Mouse (Mus musculus) kidney, adult 2 months (tissue): ENCODE measurements around the gene Ttc30b. TPM values are rescaled to one million over a fixed set of nuclear protein-coding genes. Genes with fewer than 3 reads are reported as not detected.

Source experiments
- DNase-seq: peaks from one replicate; pipeline ENCODE4 v3.0.0; 2021
- H3K27ac ChIP-seq: fragments of 200-500 bp; 2 replicates; pipeline ENCODE4 v1.5.1; 2012; ENCODE audit warnings: low read depth, low read length, control low read depth, inconsistent platforms; ENCODE audit not compliant: insufficient read depth
- H3K27me3 ChIP-seq: fragments of 200-500 bp; replicated peaks from 2 replicates; pipeline ENCODE4 v1.6.1; 2012; ENCODE audit warnings: mild to moderate bottlenecking, moderate library complexity, low read length, inconsistent platforms; ENCODE audit not compliant: control insufficient read depth, insufficient read depth
- H3K36me3 ChIP-seq: fragments of 200-500 bp; 2 replicates; pipeline ENCODE4 v1.6.1; 2012; ENCODE audit warnings: mild to moderate bottlenecking, moderate library complexity, low read length, inconsistent platforms; ENCODE audit not compliant: control insufficient read depth, insufficient read depth
- H3K4me1 ChIP-seq: fragments of 200-500 bp; 2 replicates; pipeline ENCODE4 v1.6.1; 2011; ENCODE audit warnings: low read length; ENCODE audit not compliant: control insufficient read depth, insufficient read depth
- H3K4me3 ChIP-seq: fragments of 200-500 bp; 2 replicates; pipeline ENCODE4 v1.5.1; 2011; ENCODE audit warnings: mild to moderate bottlenecking, low read depth, low read length, control low read depth; ENCODE audit not compliant: insufficient read depth
- CTCF ChIP-seq: fragments of 200-500 bp; conservative IDR thresholded peaks from 2 replicates; pipeline ENCODE4 v1.5.1; 2011; ENCODE audit warnings: low read depth, mild to moderate bottlenecking, control low read depth, low read length, moderate library complexity, mixed read lengths; ENCODE audit not compliant: insufficient read depth, insufficient read length
- POLR2A ChIP-seq: fragments of 200-500 bp; IDR thresholded peaks from one replicate; pipeline ENCODE4 v1.6.1; 2011; ENCODE audit warnings: low read depth, low read length, control low read depth
- WGBS: fragments of 180-500 bp; shearing (Covaris S2); methylation state at CpG from one replicate; pipeline ENCODE4 v1.1.7; 2018; 5-methylcytosine and 5-hydroxymethylcytosine counted together
- polyA plus RNA-seq: library from polyadenylated mRNA; depleted of rRNA; stranded (reverse); fragments of >200 nt; gene quantifications from 2 replicates; pipeline ENCODE4 v1.2.3, GENCODE M21; 2012

Gene Ttc30b
- polyA plus RNA-seq, 1 experiment: 9.4 TPM

- Histone ChIP-seq H3K36me3 (no peaks in the 10 kb centered on the region; the same call in 1 of the 2 replicates), H3K4me3 (no peak overlapping the region), H3K27ac (no peak overlapping the region), H3K27me3 (no peaks in the 10 kb centered on the region), H3K4me1 (no peaks in the 10 kb centered on the region)
- DNase-seq: no peak
- no peak for TF ChIP-seq CTCF
- TF ChIP-seq POLR2A: no peak
- WGBS: 35% methylated on average over 7 of the region's 7 CpGs
Observed at GRCm38 (mm10) chr2:75933541-75933940, 4.8 kb downstream of the Ttc30b start.

- TF ChIP-seq POLR2A (no peak), CTCF (no peak)
- Histone ChIP-seq H3K36me3 (peaks cover 2% of the 10 kb centered on the region; the same call in 1 of the 2 replicates), H3K4me1 (no peaks in the 10 kb centered on the region), H3K27ac (no peak overlapping the region), H3K4me3 (no peak overlapping the region), H3K27me3 (no peaks in the 10 kb centered on the region)
- no peak for DNase-seq
- WGBS: 82% methylated on average over 2 of the region's 2 CpGs
Observed at GRCm38 (mm10) chr2:75930941-75931340, 7.4 kb downstream of the Ttc30b start.

- H3K36me3 ChIP-seq: peaks cover 5% of the 10 kb centered on the region; the same call in 1 of the 2 replicates
- H3K27ac ChIP-seq: no peak overlapping the region
- WGBS: 84% methylated on average over 6 of the region's 6 CpGs
- H3K4me3 ChIP-seq: no peak overlapping the region
- TF ChIP-seq POLR2A (no peak), CTCF (no peak)
- no peaks in the 10 kb centered on the region for H3K27me3 ChIP-seq
- DNase-seq: no peak
- no peaks in the 10 kb centered on the region for H3K4me1 ChIP-seq
Observed at GRCm38 (mm10) chr2:75929786-75930444, 8.5 kb downstream of the Ttc30b start.

GRCm38 (mm10) chr2:75929141-75929540 lies 9.2 kb downstream of the Ttc30b start:
- TF ChIP-seq CTCF (no peak), POLR2A (no peak)
- no peaks in the 10 kb centered on the region for H3K27me3 ChIP-seq
- no peak overlapping the region for H3K27ac ChIP-seq
- H3K36me3 ChIP-seq: peaks cover 5% of the 10 kb centered on the region; the same call in 1 of the 2 replicates
- no peak overlapping the region for H3K4me3 ChIP-seq
- no peaks in the 10 kb centered on the region for H3K4me1 ChIP-seq
- no peak for DNase-seq
- 92% methylated on average over 2 of the region's 2 CpGs for WGBS

DNA sequence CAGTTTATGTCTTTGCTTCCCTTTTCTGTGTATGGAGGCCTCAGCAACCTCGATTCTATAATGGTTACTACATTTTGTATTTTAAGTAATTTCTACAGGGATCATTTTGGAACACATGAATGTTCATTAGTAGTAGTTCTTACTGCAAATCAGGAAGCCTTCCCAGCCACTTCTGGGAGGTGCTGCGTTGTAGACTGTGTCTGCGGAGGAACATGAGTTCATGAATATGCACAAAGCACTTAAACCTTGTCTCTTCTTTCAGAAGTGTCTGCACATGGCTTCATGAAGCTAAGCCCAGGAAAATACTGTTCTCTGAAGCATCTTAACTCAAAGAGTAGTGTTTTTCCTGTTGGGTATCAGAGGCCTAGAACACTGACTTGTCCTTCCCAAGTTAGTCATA lies 10.4 kb downstream of the Ttc30b start:
- H3K4me1 ChIP-seq: no peaks in the 10 kb centered on the region
- no peak overlapping the region for H3K27ac ChIP-seq
- no peaks in the 10 kb centered on the region for H3K27me3 ChIP-seq
- WGBS: 92% methylated on average over 3 of the region's 3 CpGs
- H3K36me3 ChIP-seq: peaks cover 5% of the 10 kb centered on the region; the same call in 1 of the 2 replicates
- DNase-seq: no peak
- no peak for TF ChIP-seq POLR2A
- TF ChIP-seq CTCF: no peak
- H3K4me3 ChIP-seq: no peak overlapping the region

GRCm38 (mm10) chr2:75926061-75926460 lies 12.3 kb downstream of the Ttc30b start:
- Histone ChIP-seq H3K36me3 (peaks cover 5% of the 10 kb centered on the region; the same call in 1 of the 2 replicates), H3K4me3 (no peak overlapping the region), H3K27ac (no peak overlapping the region), H3K4me1 (no peaks in the 10 kb centered on the region), H3K27me3 (no peaks in the 10 kb centered on the region)
- DNase-seq: no peak
- WGBS: 78% methylated on average over 5 of the region's 5 CpGs
- TF ChIP-seq POLR2A (no peak), CTCF (no peak)

DNA sequence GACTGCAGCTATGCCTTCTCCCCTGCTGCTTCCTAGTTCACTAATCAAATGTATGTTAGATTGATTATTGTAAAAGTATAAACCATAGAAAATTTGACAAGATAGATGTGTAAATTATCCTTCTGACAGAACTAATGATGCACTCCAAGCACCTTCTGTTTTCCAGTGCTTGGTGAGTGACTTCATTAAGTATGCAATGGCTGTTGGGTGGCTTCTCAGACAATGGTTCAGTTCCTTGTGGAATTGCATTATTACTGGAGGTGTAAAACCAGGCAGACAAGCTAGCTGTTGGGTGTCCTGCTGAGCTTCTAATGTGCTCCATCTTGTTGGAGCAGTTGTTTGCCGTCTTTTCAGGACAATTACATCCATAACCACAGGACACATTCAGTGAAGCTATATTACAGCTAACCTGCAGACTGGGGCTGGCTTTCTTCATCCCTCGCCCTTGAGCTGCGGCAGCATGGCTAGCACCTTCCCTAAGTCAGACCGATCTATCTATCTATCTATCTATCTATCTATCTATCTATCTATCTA lies 14.5 kb downstream of the Ttc30b start:
- Histone ChIP-seq H3K4me3 (no peak overlapping the region), H3K4me1 (no peaks in the 10 kb centered on the region), H3K27me3 (no peaks in the 10 kb centered on the region), H3K27ac (no peak overlapping the region), H3K36me3 (peaks cover 5% of the 10 kb centered on the region; the same call in 1 of the 2 replicates)
- TF ChIP-seq POLR2A (no peak), CTCF (no peak)
- WGBS: 88% methylated on average over 4 of the region's 4 CpGs
- DNase-seq: no peak
